Mouse (Mus musculus): ENCODE results near the gene Ube2s. TPM values are rescaled to one million over a fixed set of nuclear protein-coding genes. Genes with fewer than 3 reads are reported as not detected.

Ube2s gene
- polyA plus RNA-seq, 1 experiment from 2014 or later = 327 TPM

DNA sequence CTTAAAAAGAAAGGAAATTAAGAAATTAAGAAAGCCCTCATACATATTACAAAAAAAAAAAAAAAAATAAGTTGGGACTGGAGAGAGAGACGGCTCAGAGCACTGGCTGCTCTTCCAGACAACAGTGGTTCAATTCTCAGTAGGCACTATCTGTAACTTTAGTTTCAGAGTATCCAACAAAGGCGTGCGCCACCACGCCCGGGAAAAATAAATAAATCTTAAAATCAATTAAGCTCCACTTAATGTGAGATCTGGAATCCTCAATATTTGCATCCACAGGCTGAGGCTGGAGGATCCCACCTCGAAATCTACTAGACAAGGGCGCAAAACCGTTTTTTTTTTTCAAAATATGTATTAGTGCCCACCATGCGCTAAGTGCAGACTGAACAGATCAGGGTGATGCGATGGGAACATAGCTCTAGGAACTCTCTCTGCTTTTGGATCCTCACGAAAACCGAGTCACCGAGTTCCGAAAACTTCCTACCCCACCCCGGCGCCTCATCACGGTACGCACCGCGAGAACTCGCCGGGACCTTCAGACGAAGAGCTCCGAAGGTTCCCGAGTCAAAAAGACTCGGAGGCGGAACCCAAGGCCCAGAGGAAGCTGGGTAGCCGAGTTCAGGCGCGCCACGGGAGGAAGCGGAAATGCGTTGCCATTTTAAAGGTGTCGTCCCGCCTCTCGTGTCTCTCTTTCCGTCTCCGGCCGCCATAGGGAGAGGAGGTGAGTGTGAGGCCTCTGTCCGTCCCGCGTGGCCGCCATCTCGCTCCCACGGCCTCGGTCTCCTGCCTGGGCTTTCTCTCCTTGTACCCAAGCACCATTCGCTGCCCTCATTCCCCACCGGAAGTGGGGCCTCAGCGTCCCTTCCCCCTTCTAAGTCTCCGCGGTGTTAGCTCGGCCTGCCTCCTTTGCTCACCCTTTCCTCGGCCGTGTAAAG, 19.8 kb downstream of the Ube2s start, which contains the start of gene Rpl28:
Gene Rpl28 (plus strand): TSS at position 597 of the 935 bp plus-strand sequence.
- WGBS = 2% methylated on average over 54 of the region's 54 CpGs
- peaks cover 4% of the 10 kb centered on the region; the same call in 1 of the 2 replicates for H3K27me3 ChIP-seq (replicated peaks)
- H3K4me2 ChIP-seq = peak within 1 kb of the TSS; percentile 92
- H3K4me1 ChIP-seq = peaks cover 30% of the 10 kb centered on the region
- H3K9me3 ChIP-seq = no peaks in the 10 kb centered on the region
- H3K36me3 ChIP-seq = peaks cover 41% of the 10 kb centered on the region
- H3K27ac ChIP-seq (replicated peaks) = peak within 1 kb of the TSS; percentile 94
- peak within 1 kb of the TSS; percentile 99 for H3K9ac ChIP-seq
- peak; percentile 77 for ATAC-seq (ENCODE audit: extremely low read depth, insufficient number of reproducible peaks, low FRiP score, low TSS enrichment)
- H3K4me3 ChIP-seq = peak within 1 kb of the TSS; percentile 94

DNA sequence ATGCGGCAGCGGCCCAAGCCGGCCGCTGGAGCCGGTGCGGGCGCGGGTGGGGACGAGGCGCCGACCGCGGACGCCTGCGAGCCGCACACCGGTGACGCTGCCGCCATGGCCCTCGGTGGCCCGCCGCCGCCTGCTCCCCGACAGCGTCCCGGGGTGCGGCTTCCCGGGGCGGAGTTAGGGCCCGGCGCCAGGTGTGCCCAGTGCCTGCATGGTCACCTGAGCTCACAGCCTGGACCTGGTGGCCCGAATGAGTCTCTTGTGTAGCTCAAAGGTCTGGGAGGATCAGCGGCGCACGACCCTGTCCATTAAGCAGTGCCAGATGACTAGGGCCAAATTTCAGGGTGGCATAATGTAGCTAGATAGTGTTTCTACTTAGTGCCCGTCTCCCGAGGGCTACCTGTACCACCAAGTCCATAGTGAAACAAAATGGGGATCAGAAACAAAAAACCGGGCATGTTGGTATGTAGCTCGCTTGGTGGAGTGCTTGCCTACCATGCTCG, 22.9 kb downstream of the Ube2s start, which contains the start of gene Tmem238:
Gene Tmem238 (minus strand): TSS at position 221 of the 500 bp plus-strand sequence.
- Histone ChIP-seq H3K9me3 (no peaks in the 10 kb centered on the region), H3K4me1 (peaks cover 23% of the 10 kb centered on the region), H3K4me3 (peak within 1 kb of the TSS; percentile 59), H3K4me2 (peak within 1 kb of the TSS; percentile 97), H3K27ac (replicated peaks) (peak within 1 kb of the TSS; percentile 41), H3K27me3 (replicated peaks) (peaks cover 9% of the 10 kb centered on the region; the same call in 1 of the 2 replicates), H3K9ac (peak within 1 kb of the TSS; percentile 86), H3K36me3 (peaks cover 10% of the 10 kb centered on the region)
- 8% methylated on average over 40 of the region's 40 CpGs for WGBS
- ATAC-seq (ENCODE audit: extremely low read depth, insufficient number of reproducible peaks, low FRiP score, low TSS enrichment) = no peak

- H3K4me3 ChIP-seq = peak overlapping the region; percentile 59
- ATAC-seq (ENCODE audit: extremely low read depth, insufficient number of reproducible peaks, low FRiP score, low TSS enrichment) = peak; percentile 32; the same call in 1 of the 2 replicates
- peaks cover 16% of the 10 kb centered on the region for H3K4me1 ChIP-seq
- H3K9me3 ChIP-seq = no peaks in the 10 kb centered on the region
- H3K4me2 ChIP-seq = peak overlapping the region; percentile 97
- peaks cover 3% of the 10 kb centered on the region for H3K36me3 ChIP-seq
- H3K27ac ChIP-seq (replicated peaks) = peak overlapping the region; percentile 41
- peaks cover 15% of the 10 kb centered on the region; the same call in 1 of the 2 replicates for H3K27me3 ChIP-seq (replicated peaks)
- H3K9ac ChIP-seq = peak overlapping the region; percentile 86
- 2% methylated on average over 62 of the region's 64 CpGs for WGBS
Observed at GRCm38 (mm10) chr7:4788499-4789435, 23.6 kb downstream of the Ube2s start.

GRCm38 (mm10) chr7:4783667-4784268, 28.6 kb downstream of the Ube2s start:
- Histone ChIP-seq H3K27ac (replicated peaks) (no peak overlapping the region), H3K9ac (no peak overlapping the region), H3K36me3 (no peaks in the 10 kb centered on the region), H3K9me3 (no peaks in the 10 kb centered on the region), H3K27me3 (replicated peaks) (peaks cover 62% of the 10 kb centered on the region), H3K4me3 (no peak overlapping the region), H3K4me1 (peaks cover 10% of the 10 kb centered on the region), H3K4me2 (no peak overlapping the region)
- ATAC-seq (ENCODE audit: extremely low read depth, insufficient number of reproducible peaks, low FRiP score, low TSS enrichment) = no peak
- WGBS = 54% methylated on average over 14 of the region's 14 CpGs

DNA sequence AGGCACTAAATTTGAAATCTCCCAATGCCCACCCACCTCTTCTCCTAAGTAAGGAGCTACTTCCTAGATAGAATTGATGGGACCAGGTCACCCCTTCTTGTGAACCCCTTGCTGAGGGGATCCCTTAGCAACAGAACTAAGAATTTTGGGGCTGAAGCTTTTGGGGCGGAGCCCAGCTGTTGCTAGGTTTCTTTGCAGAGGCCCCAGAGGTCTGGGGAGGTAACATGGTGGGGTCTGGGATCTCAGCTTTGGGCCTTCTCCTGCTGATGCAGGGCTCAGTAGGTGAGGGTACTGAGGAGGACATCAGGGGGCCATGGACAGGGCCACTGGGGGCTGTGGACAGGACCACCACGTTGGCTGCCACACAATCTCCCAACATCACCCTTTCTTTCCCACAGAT, 29.6 kb downstream of the Ube2s start, which contains the start of the genes Il11 and Tmem190:
Gene Il11 (minus strand): TSS at position 101 of the 400 bp plus-strand sequence.
Gene Tmem190 (plus strand): TSS at position 179 of the 400 bp plus-strand sequence.
- Histone ChIP-seq H3K4me2 (no peak within 1 kb of the TSS), H3K4me1 (peaks cover 4% of the 10 kb centered on the region; the same call in 1 of the 2 replicates), H3K9ac (no peak within 1 kb of the TSS), H3K27ac (replicated peaks) (no peak within 1 kb of the TSS), H3K4me3 (no peak within 1 kb of the TSS), H3K36me3 (no peaks in the 10 kb centered on the region), H3K27me3 (replicated peaks) (peaks cover 70% of the 10 kb centered on the region), H3K9me3 (no peaks in the 10 kb centered on the region)
- 73% methylated on average over 2 of the region's 2 CpGs for WGBS
- no peak for ATAC-seq (ENCODE audit: extremely low read depth, insufficient number of reproducible peaks, low FRiP score, low TSS enrichment)

DNA sequence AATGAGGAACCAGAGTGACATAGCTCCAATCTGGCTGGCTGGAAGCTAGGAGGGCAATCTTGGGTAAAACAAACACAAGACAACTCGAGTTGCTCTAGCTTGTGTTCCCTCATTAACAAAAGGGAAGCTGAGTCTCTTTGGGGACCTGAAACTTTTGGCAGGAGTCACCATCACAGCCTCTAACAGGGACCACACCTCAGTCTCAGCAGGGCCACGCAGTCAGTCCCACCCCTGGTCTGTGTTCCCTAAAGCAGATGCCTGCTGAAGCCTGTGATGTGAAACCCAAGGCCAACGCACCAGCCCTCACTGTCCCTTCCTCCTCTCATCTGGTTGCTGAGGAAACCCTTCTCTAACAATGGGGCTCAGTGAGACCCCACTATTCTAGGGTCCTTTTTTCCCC, 30.3 kb downstream of the Ube2s start:
- H3K4me1 ChIP-seq = peaks cover 8% of the 10 kb centered on the region
- H3K4me2 ChIP-seq = no peak overlapping the region
- H3K27me3 ChIP-seq (replicated peaks) = peaks cover 70% of the 10 kb centered on the region
- no peak overlapping the region for H3K9ac ChIP-seq
- ATAC-seq (ENCODE audit: extremely low read depth, insufficient number of reproducible peaks, low FRiP score, low TSS enrichment) = no peak
- H3K4me3 ChIP-seq = no peak overlapping the region
- WGBS = 38% methylated on average over 3 of the region's 3 CpGs
- H3K27ac ChIP-seq (replicated peaks) = no peak overlapping the region
- H3K9me3 ChIP-seq = no peaks in the 10 kb centered on the region
- no peaks in the 10 kb centered on the region for H3K36me3 ChIP-seq

DNA sequence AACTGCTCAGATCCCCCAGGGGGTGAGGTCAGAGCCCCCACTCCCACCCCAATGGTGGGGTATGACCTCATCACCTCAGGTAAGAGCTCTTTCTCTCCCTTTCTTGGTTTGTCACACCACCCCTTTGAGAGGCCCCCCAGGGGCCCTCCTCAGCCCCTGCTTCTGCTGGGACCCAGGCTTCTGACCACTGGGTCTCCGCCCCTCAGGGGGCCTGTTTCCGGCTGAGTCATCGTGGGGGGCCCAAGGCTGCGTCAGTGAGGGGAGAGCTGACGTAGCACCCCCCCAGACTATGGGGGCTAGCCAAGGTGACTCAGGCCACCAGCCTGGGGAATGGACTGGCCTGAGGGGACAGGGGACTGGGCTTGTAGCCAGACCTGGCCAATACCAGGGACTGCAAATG, 32.5 kb downstream of the Ube2s start:
- 36% methylated on average over 5 of the region's 5 CpGs for WGBS

DNA sequence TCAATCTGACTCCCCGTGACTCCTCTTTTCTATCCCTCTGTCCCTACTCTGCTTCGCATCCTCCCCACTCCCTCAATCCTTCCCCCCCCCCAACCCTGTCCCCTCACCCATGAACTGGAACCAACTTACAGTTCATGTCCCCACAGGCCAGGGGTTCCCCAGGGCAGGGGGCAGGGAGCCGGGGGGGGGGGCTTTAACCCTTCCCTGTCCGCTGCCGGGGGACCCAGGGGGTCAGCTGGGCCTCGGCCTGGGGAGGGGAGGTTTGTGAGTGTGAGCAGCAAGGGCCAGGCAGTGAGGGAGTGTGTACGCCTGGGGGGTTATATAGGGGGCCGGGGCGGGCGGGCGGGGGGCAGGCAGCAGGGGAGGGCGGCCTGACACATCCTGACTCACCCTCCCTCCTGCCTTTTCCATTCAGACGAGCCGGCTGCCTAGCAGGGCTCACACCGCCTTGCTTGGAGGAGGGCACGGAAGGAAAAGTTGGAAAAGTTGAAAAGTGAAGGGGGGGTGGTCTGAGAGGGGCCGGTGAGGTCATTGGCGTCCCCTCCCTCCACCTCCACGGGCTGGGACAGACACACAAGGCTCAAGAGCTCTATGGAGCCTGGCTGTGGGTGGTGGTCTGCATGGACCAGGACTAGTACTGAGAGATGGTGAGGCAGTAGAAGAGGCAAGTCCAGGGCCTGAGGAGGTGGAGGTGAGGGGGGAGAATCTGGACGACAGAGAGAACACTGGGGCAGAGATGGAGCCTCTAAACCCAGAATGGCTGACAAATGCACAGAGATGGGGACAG, 34.3 kb downstream of the Ube2s start:
- H3K4me2 ChIP-seq = peak overlapping the region; percentile 64; the same call in 1 of the 2 replicates
- no peak for ATAC-seq (ENCODE audit: extremely low read depth, insufficient number of reproducible peaks, low FRiP score, low TSS enrichment)
- H3K9ac ChIP-seq = peak overlapping the region; percentile 54; the same call in 1 of the 2 replicates
- peaks cover 97% of the 10 kb centered on the region for H3K27me3 ChIP-seq (replicated peaks)
- no peaks in the 10 kb centered on the region for H3K9me3 ChIP-seq
- H3K4me3 ChIP-seq = 0 out of 2 replicates have a peak overlapping the region, but pooled peaks have one; percentile 44
- WGBS = 6% methylated on average over 19 of the region's 20 CpGs
- peaks cover 15% of the 10 kb centered on the region for H3K4me1 ChIP-seq
- no peak overlapping the region for H3K27ac ChIP-seq (replicated peaks)
- H3K36me3 ChIP-seq = no peaks in the 10 kb centered on the region

More for the DNA sequence above, 32.5 kb downstream of the Ube2s start:
- H3K36me3 ChIP-seq = no peaks in the 10 kb centered on the region
- H3K9ac ChIP-seq = no peak overlapping the region
- H3K4me1 ChIP-seq = peaks cover 15% of the 10 kb centered on the region
- peaks cover 92% of the 10 kb centered on the region for H3K27me3 ChIP-seq (replicated peaks)
- no peaks in the 10 kb centered on the region for H3K9me3 ChIP-seq
- no peak overlapping the region for H3K4me3 ChIP-seq
- H3K27ac ChIP-seq (replicated peaks) = no peak overlapping the region
- ATAC-seq (ENCODE audit: extremely low read depth, insufficient number of reproducible peaks, low FRiP score, low TSS enrichment) = no peak
- no peak overlapping the region for H3K4me2 ChIP-seq

GRCm38 (mm10) chr7:4776861-4777830, 35.2 kb downstream of the Ube2s start:
- Histone ChIP-seq H3K4me2 (peak overlapping the region; percentile 64), H3K36me3 (no peaks in the 10 kb centered on the region), H3K4me3 (peak overlapping the region; percentile 44), H3K9ac (peak overlapping the region; percentile 54), H3K27ac (replicated peaks) (no peak overlapping the region), H3K4me1 (peaks cover 15% of the 10 kb centered on the region), H3K9me3 (no peaks in the 10 kb centered on the region), H3K27me3 (replicated peaks) (peaks cover 89% of the 10 kb centered on the region)
- 2% methylated on average over 49 of the region's 56 CpGs for WGBS
- ATAC-seq (ENCODE audit: extremely low read depth, insufficient number of reproducible peaks, low FRiP score, low TSS enrichment) = peak; percentile 43
